ENCODE assay signal across 15 mouse cellular contexts in genomic region chr19:42973740-42974139, GRCm38 (mm10).
"Had no signal": no experiment of that assay in that cellular context is flagged by ENCODE, and none has a peak within 500 bp of the region (broad histone marks: within the 10 kb centered on the region; RNA-seq: fewer than 3 reads in every experiment).

No protein-coding gene starts in this region.

- ATAC-seq: liver, postnatal 0 days; midbrain, embryonic 13.5 days had no signal

- DNase-seq: kidney, adult 18-20 months; kidney, postnatal 10 days; kidney, postnatal 4 days; left cerebral cortex, postnatal 4 days; liver; liver, embryonic 13.5 days; liver, postnatal 0 days; right cerebral cortex, adult 18-20 months; right cerebral cortex, postnatal 25 days; thymus, postnatal 4 days had no signal

- H3K9me3 ChIP-seq: liver, embryonic 13.5 days; midbrain, embryonic 13.5 days had no signal

- H3K9ac ChIP-seq: liver, embryonic 13.5 days; liver, postnatal 0 days; midbrain, embryonic 13.5 days; neural tube, embryonic 15.5 days had no signal

- H3K4me3 ChIP-seq: layer of hippocampus, adult 2 months; liver, embryonic 13.5 days; midbrain, embryonic 13.5 days; myocyte; neural tube, embryonic 15.5 days had no signal

- H3K36me3 ChIP-seq: liver, embryonic 13.5 days; midbrain, embryonic 13.5 days; neural tube, embryonic 15.5 days had no signal

- H3K4me1 ChIP-seq: liver, embryonic 13.5 days; midbrain, embryonic 13.5 days had no signal

- H3K27ac ChIP-seq: layer of hippocampus, adult 2 months; liver, embryonic 13.5 days; midbrain, embryonic 13.5 days; neural tube, embryonic 15.5 days; stomach, postnatal 0 days had no signal

- H3K27me3 ChIP-seq: liver, embryonic 13.5 days; midbrain, embryonic 13.5 days had no signal

- H3K4me2 ChIP-seq: liver, embryonic 13.5 days; midbrain, embryonic 13.5 days; neural tube, embryonic 15.5 days had no signal
